Mouse (Mus musculus) myocyte (in vitro differentiated cells): Measurements from ENCODE around the gene Atoh8.

ENCODE experiments used
- POLR2A ChIP-seq: IDR thresholded peaks from one replicate; pipeline ENCODE4 v1.6.1; 2011; ENCODE audit warnings: low read depth, mild to moderate bottlenecking, control low read depth, moderate library complexity; ENCODE audit not compliant: insufficient read length
- USF1 ChIP-seq: IDR thresholded peaks from one replicate; pipeline ENCODE4 v1.6.1; 2011; ENCODE audit warnings: low read depth, mild to moderate bottlenecking, control low read depth, moderate library complexity

DNA sequence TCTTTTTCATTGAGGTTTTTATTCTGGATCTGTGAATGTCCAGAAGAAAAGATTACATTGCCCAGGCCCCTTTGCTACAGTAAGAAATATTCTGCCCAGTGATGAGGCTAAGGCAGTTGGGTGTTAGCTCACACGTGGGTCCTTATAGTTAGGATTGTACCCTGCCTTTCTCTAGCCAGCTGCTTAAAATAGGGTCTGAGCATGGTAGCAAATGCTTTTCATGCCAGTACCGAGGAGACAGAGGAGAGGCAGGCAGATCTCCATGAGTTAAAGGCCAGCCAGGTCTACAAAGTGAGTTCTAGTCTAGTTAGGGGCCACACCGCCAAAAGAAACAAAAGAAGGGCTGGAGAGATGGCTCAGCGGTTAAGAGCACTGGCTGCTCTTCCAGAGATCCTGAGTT, 17.8 kb upstream of the Atoh8 start:
- TF ChIP-seq POLR2A (no peak), USF1 (no peak)
